Mouse (Mus musculus): ENCODE measurements around the gene Cd36.

Cd36 gene

DNA sequence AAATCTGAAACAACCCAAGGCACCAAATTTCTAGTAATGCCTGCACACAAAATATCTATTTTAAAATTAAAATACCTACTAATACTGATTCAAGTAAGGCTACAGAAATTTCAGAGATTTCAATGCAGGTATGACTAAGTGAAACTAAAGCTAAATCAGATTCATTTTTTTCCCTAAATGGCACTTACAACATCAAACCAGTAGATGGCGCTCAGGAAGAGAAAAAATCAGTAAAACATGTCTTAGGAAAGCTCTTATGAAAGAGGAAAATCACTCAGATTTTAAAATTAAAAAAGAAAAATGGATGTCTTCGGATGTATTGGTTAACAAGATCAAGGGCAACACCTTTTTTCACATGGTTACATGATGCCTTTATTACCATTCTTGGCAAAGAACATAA lies 72.4 kb downstream of the Cd36 start:
- DNase-seq (ENCODE audit: inconsistent age in 2 of 2, low spot score in 1 of 2) = peak in 1 of 2 experiments; percentile 75

DNA sequence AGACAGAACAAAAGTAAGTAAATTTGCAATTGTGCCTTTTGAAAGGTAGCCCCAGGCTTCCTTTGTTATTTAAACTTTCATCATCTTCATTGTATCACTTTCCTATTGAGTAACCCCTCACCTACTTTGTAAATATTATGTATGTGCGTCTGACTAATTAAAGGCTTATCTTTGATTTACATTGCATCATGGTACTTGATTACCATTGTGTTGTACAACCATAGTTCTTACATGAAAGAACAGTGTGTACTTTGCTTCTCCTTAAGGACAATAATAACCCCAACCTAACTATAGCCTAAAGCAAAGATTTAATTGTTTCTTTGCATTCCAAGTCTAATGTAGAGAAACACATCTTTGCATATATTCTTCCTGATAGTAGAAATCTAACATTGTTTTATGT lies 78.3 kb downstream of the Cd36 start:
- no peak for DNase-seq (ENCODE audit: inconsistent age in 2 of 2, low spot score in 1 of 2)

DNA sequence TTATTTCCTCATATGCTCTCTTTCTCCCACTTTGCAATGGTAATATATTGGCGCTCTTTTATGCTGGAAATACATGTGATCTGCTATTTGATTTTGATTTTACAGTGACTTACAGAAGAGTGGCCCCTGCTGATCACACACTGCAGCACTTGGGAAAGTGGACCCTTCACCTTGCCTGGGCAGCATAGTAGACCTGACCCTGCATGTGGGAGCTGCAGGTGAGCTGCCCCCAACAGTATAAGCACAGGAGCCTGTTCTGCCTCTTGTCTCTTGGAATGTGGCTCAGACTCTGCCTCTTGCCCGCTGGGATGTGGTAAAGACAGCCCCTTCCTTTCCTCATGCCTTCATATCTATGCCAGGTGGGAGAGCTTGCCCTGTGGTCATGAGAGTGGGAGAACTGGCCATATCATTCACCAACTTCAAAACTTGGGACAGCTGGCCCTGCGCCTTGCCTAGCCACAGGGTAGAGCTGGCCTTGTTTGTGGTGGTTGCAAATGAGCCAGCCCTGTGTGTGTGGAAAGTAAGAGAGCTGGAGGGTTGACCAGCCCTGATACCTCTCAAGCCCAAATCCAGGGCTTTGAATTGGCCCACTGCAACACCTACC lies 81.7 kb downstream of the Cd36 start:
- no peak for DNase-seq (ENCODE audit: inconsistent age in 2 of 2, low spot score in 1 of 2)

DNA sequence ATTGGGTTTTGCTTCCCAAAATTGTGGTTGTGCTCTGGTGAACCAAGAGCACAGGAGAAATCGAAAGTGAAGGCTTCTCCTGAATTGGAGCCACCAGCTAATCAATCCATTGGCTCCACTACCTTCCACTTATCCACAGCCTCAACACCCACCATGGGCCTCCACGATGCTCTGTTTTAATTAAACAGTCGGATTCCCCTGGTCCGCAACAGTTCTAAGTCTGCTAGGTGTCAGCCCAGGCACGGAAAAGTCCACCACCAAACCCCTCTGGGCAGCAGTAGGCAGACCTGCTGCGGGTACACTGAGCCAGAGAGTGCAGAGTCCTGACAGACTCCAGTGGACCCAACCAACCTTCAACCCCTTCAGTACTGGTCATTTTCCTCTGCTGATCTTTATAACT lies 112.0 kb downstream of the Cd36 start:
- peak in 1 of 2 experiments; percentile 47 for DNase-seq (ENCODE audit: inconsistent age in 2 of 2, low spot score in 1 of 2)

DNA sequence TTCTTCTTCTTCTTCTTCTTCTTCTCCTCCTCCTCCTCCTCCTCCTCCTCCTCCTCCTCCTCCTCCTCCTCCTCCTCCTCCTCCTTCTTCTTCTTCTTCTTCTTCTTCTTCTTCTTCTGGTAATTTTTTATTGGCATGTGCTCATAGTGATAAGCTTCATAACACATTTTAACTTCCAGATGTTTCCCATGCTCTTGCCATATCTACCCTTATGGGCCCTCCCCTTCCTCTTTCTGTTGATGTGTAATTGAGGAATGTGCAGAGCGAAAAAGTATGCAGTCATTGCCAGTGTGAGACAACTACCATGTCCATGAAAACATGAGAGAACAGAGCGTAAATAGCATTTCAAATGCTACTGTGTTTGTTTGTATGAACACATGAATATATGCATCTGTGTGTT lies 118.3 kb downstream of the Cd36 start:
- DNase-seq (ENCODE audit: inconsistent age in 2 of 2, low spot score in 1 of 2) = no peak

DNA sequence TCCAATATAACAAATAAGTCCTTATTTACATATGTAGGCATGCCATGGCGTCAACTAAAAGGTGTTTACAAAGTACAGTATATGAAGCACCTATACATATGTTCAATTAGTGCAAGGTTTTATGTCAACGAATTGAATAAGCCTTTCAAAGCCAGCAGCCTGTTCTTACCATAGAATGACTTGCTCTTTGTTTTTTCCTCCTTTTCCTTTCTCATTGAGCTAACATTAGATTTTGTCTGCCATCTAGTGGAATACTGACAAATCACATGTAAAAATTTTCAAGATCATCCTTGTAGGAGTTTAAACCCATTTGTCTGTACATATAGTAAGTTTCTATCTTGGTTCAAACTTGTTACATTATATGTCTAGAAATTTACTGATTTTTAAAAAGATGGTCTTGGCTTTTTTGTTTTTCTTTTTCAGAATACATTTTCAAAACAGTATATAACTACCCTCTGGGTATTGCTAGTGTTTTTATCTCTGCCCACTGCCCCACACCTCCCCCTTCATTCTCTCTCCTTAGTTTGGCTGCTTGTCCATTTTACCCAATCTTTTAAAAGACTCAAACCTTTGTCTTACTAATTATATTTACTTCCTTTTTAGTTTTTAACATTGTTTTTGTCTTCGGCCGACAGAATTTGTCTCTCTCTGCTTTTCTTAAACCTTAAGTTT lies 122.5 kb downstream of the Cd36 start:
- DNase-seq (ENCODE audit: inconsistent age in 2 of 2, low spot score in 1 of 2) = peak in 1 of 2 experiments; percentile 60

DNA sequence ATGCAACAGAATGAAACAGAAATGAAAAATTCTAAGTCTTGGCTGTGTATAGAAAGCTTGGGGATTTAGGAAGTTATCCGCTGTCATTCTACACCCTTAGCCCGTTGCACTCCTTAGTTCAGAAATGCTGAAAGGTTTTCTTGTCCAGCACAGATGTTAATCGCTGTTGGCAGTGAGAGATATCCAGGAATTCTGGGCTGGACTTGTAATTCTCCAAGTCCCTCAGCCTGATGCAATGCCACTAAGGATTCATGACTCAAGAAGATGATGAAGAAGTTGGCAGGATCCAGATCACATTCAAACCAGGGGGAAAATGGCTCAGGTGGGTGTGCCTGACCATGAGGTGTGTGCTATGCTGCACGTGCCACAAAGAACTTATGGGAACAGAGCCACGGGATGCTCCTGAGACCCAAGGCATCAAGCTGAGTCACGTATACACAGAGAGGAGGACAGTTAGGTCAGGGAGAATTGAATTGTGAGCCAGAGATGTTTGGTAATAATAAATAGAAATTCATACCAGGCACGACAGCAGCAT lies 135.1 kb downstream of the Cd36 start:
- no peak for DNase-seq (ENCODE audit: inconsistent age in 2 of 2, low spot score in 1 of 2)

DNA sequence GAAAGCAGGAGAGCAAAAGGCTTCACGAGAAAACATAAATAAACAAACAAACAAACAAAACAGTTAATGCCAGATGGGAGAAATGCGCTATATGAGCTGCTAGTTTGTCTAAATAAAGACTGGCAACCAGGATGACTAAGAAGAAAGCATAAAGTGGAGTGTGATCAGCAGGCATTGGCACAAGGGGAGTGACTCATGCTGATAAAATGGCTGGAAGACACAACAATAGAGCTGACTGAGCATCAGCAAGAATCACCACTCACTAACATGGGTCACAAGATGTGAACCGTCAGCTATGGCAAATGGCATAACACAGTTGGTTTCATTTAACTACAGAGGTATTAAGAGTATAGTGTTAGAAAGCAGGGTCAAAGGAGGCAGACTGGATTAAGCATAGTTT lies 140.3 kb downstream of the Cd36 start:
- DNase-seq (ENCODE audit: inconsistent age in 2 of 2, low spot score in 1 of 2) = no peak

DNA sequence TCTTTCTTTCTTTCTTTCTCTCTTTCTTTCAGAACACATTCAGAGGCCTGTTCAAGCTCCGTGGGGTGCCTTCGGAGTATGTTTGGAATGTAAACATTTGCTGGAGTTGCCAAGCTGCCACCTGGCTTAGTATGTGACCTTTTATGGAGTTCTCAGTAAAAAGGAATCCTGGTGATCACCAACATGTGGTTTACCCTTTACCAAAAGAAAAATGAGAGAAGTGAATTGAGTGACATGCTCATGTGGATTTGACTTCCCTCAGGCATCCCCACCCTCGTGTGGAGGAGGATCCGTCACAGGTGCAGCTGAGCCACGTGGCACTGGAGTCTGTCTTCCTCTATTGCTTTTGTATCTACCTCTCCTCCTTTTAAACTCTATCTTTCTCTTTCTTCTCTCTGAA lies 141.5 kb downstream of the Cd36 start:
- no peak for DNase-seq (ENCODE audit: inconsistent age in 2 of 2, low spot score in 1 of 2)

DNA sequence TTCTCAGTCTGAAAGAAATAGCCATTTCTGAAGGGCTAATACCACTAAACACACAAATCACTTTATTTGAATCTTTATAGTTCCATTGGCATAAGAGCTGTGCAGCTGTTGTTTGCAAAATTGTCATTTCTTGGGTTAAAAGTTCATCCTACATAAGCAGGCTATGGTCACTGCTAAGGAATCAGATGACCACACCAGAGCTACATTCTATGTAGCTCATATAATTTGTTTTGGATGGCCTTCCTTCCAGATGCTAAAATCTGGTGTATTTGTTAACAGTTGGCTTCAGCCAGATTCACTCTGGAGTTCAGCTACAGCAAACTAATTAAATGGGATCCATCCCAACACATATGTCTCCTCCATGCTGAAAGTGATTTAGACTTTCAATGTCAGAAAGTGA lies 142.1 kb downstream of the Cd36 start:
- no peak for DNase-seq (ENCODE audit: inconsistent age in 2 of 2, low spot score in 1 of 2)

DNA sequence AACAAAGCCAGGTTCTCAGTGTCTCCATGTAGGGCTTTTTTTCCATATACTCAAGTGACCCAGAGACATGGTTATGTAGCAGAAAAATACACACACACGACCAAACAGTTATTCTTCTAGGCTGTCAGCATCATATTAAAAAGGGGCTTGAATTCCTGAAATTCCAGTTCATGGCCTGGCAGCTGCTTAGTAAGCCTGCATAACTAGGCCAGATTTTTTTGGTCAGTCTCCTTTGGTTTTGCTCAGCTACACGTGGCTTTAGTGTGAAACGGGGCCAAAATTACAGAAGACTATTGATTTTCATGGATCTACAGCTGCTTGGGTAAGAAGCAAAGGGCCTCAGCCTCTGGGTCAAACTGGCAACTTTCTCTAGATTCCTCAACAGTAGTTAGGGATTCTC lies 148.8 kb downstream of the Cd36 start:
- no peak for DNase-seq (ENCODE audit: inconsistent age in 2 of 2, low spot score in 1 of 2)

Measured in adrenal gland, adult (tissue).